Mouse (Mus musculus) spleen, adult 2 months (tissue): Measurements from ENCODE around the gene Rnf144b.

Experiments
- CTCF ChIP-seq: fragments of 200-500 bp; IDR thresholded peaks from 2 replicates; pipeline ENCODE4 v1.5.1; 2011; ENCODE audit warnings: mild to moderate bottlenecking, inconsistent platforms; ENCODE audit not compliant: insufficient read depth, insufficient read length, insufficient replicate concordance; ENCODE audit errors: extremely low read depth
- POLR2A ChIP-seq: fragments of 200-500 bp; IDR thresholded peaks from 2 replicates; pipeline ENCODE4 v1.6.1; 2011; ENCODE audit warnings: low read depth, low read length, inconsistent platforms

DNA sequence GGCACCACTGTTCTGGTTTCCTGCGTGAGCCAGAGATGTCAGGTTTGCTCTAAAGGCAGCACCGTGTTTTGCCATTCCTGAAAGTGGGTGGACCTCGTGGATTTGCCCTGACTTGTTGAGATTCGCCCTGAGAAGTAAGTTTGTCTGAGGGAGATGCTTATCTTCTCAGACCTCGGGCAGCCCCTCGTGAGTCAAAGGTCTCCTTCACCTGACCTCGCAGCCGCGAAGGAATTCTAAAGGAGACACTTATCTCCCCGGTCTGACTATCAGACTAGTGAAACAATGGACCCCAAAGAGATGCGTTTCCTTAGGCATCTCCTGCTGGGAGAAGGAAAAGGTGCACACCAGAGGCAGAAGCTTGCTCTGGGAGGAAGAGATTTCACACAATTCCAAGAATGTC, 46.0 kb downstream of the Rnf144b start:
- TF ChIP-seq CTCF (no peak), POLR2A (no peak)
